In genomic region chr3:34679921-34680320, GRCm38 (mm10) we compare ENCODE assay signal across 16 mouse cellular contexts. TPM values are rescaled to one million over a fixed set of nuclear protein-coding genes. Genes with fewer than 3 reads are reported as not detected.
A peak's percentile ranks its signal among the peaks of the same experiment; 100 is the strongest.
DNase-seq lines count a peak whose midpoint lies in the region; ATAC-seq lines count a peak whose summit lies in the region.
"Had no signal": no experiment of that assay in that cellular context is flagged by ENCODE, and none has a peak within 500 bp of the region (broad histone marks: within the 10 kb centered on the region; RNA-seq: fewer than 3 reads in every experiment).

No protein-coding gene starts in this region.

- no peaks in the 10 kb centered on the region; the same call in 1 of the 2 replicates for H3K36me3 ChIP-seq in midbrain, embryonic 11.5 days (ENCODE audit: control insufficient read depth, insufficient read depth, low read length)
- H3K36me3 ChIP-seq in midbrain, embryonic 15.5 days (replicated peaks) = no peaks in the 10 kb centered on the region
- H3K36me3 ChIP-seq in forebrain, embryonic 11.5 days (ENCODE audit: control insufficient read depth, insufficient read depth, low read length) = no peaks in the 10 kb centered on the region
- H3K36me3 ChIP-seq in hindbrain, embryonic 13.5 days = no peaks in the 10 kb centered on the region
- H3K36me3 ChIP-seq in heart, embryonic 12.5 days = no peaks in the 10 kb centered on the region
- H3K36me3 ChIP-seq: heart, embryonic 15.5 days had no signal

- peaks cover 18% of the 10 kb centered on the region for H3K4me1 ChIP-seq in midbrain, embryonic 11.5 days (ENCODE audit: control insufficient read depth, insufficient read depth, low read length)
- peaks cover 9% of the 10 kb centered on the region; the same call in 1 of the 2 replicates for H3K4me1 ChIP-seq in midbrain, embryonic 15.5 days
- peaks cover 4% of the 10 kb centered on the region; the same call in 1 of the 2 replicates for H3K4me1 ChIP-seq in forebrain, embryonic 11.5 days (replicated peaks; ENCODE audit: control insufficient read depth, insufficient read depth, low read length)
- H3K4me1 ChIP-seq in hindbrain, embryonic 13.5 days (replicated peaks) = peaks cover 8% of the 10 kb centered on the region; the same call in 1 of the 2 replicates
- no peaks in the 10 kb centered on the region for H3K4me1 ChIP-seq in heart, embryonic 12.5 days (replicated peaks)
- H3K4me1 ChIP-seq: heart, embryonic 15.5 days had no signal

- H3K4me2 ChIP-seq in midbrain, embryonic 11.5 days = no peak overlapping the region; the same call in 1 of the 2 replicates
- no peak overlapping the region for H3K4me2 ChIP-seq in midbrain, embryonic 15.5 days
- no peak overlapping the region for H3K4me2 ChIP-seq in forebrain, embryonic 11.5 days (ENCODE audit: low read depth, low read length, severe bottlenecking)
- no peak overlapping the region for H3K4me2 ChIP-seq in hindbrain, embryonic 13.5 days
- no peak overlapping the region for H3K4me2 ChIP-seq in heart, embryonic 12.5 days
- H3K4me2 ChIP-seq: heart, embryonic 15.5 days had no signal

- H3K9me3 ChIP-seq in midbrain, embryonic 11.5 days (ENCODE audit: control insufficient read depth, low read length) = no peaks in the 10 kb centered on the region
- no peaks in the 10 kb centered on the region for H3K9me3 ChIP-seq in midbrain, embryonic 15.5 days
- H3K9me3 ChIP-seq in forebrain, embryonic 11.5 days (ENCODE audit: control insufficient read depth, low read length) = no peaks in the 10 kb centered on the region
- no peaks in the 10 kb centered on the region for H3K9me3 ChIP-seq in hindbrain, embryonic 13.5 days
- H3K9me3 ChIP-seq in heart, embryonic 12.5 days (replicated peaks) = no peaks in the 10 kb centered on the region
- H3K9me3 ChIP-seq: heart, embryonic 15.5 days had no signal

- peak; percentile 79 for ATAC-seq in midbrain, embryonic 11.5 days (ENCODE audit: low FRiP score)
- ATAC-seq in midbrain, embryonic 15.5 days (replicated peaks) = no peak
- peak; percentile 38 for ATAC-seq in forebrain, embryonic 11.5 days (replicated peaks; ENCODE audit: low FRiP score)
- peak; percentile 52; the same call in 1 of the 2 replicates for ATAC-seq in hindbrain, embryonic 13.5 days (ENCODE audit: low FRiP score)
- ATAC-seq in heart, embryonic 12.5 days (ENCODE audit: insufficient number of reproducible peaks, low FRiP score) = no peak
- ATAC-seq: liver, postnatal 0 days; Patski had no signal

- H3K9ac ChIP-seq in midbrain, embryonic 11.5 days (ENCODE audit: low read length) = no peak overlapping the region
- no peak overlapping the region for H3K9ac ChIP-seq in midbrain, embryonic 15.5 days
- no peak overlapping the region for H3K9ac ChIP-seq in forebrain, embryonic 11.5 days (ENCODE audit: low read length)
- H3K9ac ChIP-seq in hindbrain, embryonic 13.5 days = no peak overlapping the region
- H3K9ac ChIP-seq in heart, embryonic 12.5 days = no peak overlapping the region
- H3K9ac ChIP-seq: heart, embryonic 15.5 days; liver, postnatal 0 days had no signal

- H3K4me3 ChIP-seq in midbrain, embryonic 11.5 days (ENCODE audit: low read depth, low read length) = no peak overlapping the region
- no peak overlapping the region for H3K4me3 ChIP-seq in midbrain, embryonic 15.5 days
- H3K4me3 ChIP-seq in forebrain, embryonic 11.5 days (ENCODE audit: low read depth, low read length) = no peak overlapping the region
- H3K4me3 ChIP-seq in hindbrain, embryonic 13.5 days = no peak overlapping the region
- no peak overlapping the region for H3K4me3 ChIP-seq in heart, embryonic 12.5 days
- H3K4me3 ChIP-seq: heart, embryonic 15.5 days had no signal

- peak; percentile 92 for DNase-seq in midbrain, embryonic 11.5 days (ENCODE audit: low spot score, missing footprints)
- no peak for DNase-seq in forebrain, embryonic 11.5 days (ENCODE audit: low spot score)
- peak; percentile 64 for DNase-seq in retina, embryonic 14.5 days (ENCODE audit: low spot score)
- no peak for DNase-seq in thymus, adult 18-20 months
- no peak for DNase-seq in natural killer cell, adult 2 months (ENCODE audit: low spot score in 2 of 2)
- DNase-seq: B cell, adult 2 months; cerebellum, adult 11 months; cerebellum, postnatal 36 days; kidney, adult 2 months; liver, postnatal 0 days; lung, postnatal 36 days had no signal

- no peaks in the 10 kb centered on the region for H3K27me3 ChIP-seq in midbrain, embryonic 11.5 days (ENCODE audit: control insufficient read depth, insufficient read depth, low read length)
- H3K27me3 ChIP-seq in midbrain, embryonic 15.5 days (replicated peaks) = no peaks in the 10 kb centered on the region
- H3K27me3 ChIP-seq in forebrain, embryonic 11.5 days (ENCODE audit: control insufficient read depth, insufficient read depth, low read length) = no peaks in the 10 kb centered on the region
- H3K27me3 ChIP-seq in hindbrain, embryonic 13.5 days = 0 out of 2 replicates have a peak, but pooled peaks cover 2% of the 10 kb centered on the region
- H3K27me3 ChIP-seq in heart, embryonic 12.5 days (replicated peaks) = 0 out of 2 replicates have a peak, but pooled peaks cover 4% of the 10 kb centered on the region

- 5% methylated on average over 3 of the region's 3 CpGs for WGBS in midbrain, embryonic 11.5 days
- WGBS in midbrain, embryonic 15.5 days = 10% methylated on average over 3 of the region's 3 CpGs
- WGBS in forebrain, embryonic 11.5 days = 16% methylated on average over 3 of the region's 3 CpGs
- WGBS in hindbrain, embryonic 13.5 days = 6% methylated on average over 3 of the region's 3 CpGs
- WGBS in heart, embryonic 12.5 days = 35% methylated on average over 3 of the region's 3 CpGs

- peak overlapping the region; percentile 79 for H3K27ac ChIP-seq in midbrain, embryonic 11.5 days (ENCODE audit: low read depth, low read length)
- H3K27ac ChIP-seq in midbrain, embryonic 15.5 days = no peak overlapping the region
- H3K27ac ChIP-seq in forebrain, embryonic 11.5 days (ENCODE audit: low read depth, low read length) = peak overlapping the region; percentile 42
- H3K27ac ChIP-seq in hindbrain, embryonic 13.5 days = no peak overlapping the region
- no peak overlapping the region for H3K27ac ChIP-seq in heart, embryonic 12.5 days (ENCODE audit: poor library complexity, severe bottlenecking)
- H3K27ac ChIP-seq: heart, embryonic 15.5 days had no signal

RNA-seq across cellular contexts. Expression of gene Sox2, which starts 29.7 kb away (rescaled TPM):
- polyA plus RNA-seq in midbrain, embryonic 11.5 days (2014; fragmentation: Nextera tagmentation; extraction: Ambion mirVana) = 48.7 and 49.5 TPM in 2 replicates
- 20.7 and 23.2 TPM in 2 replicates for polyA plus RNA-seq in midbrain, embryonic 15.5 days (2015; fragmentation: Nextera tagmentation; extraction: Ambion mirVana)
- 57.7 and 67.3 TPM in 2 replicates for polyA plus RNA-seq in forebrain, embryonic 11.5 days (2014; fragmentation: Nextera tagmentation; extraction: Ambion mirVana)
- 16.9 and 19.2 TPM in 2 replicates for polyA plus RNA-seq in hindbrain, embryonic 13.5 days (2015; fragmentation: Nextera tagmentation; extraction: Ambion mirVana)
- polyA plus RNA-seq in heart, embryonic 12.5 days (2016; fragmentation: Nextera tagmentation; extraction: Ambion mirVana) = 0.34 and 0.68 TPM in 2 replicates
- polyA plus RNA-seq: liver, postnatal 0 days had no signal

Comparison
In these comparisons a context has a peak if more than half of its experiments do, and no peak if none do; other contexts are left out.
1. ATAC-seq: peak in midbrain, embryonic 11.5 days (single experiment), forebrain, embryonic 11.5 days (single experiment) and hindbrain, embryonic 13.5 days (single experiment); none in midbrain, embryonic 15.5 days (single experiment) and heart, embryonic 12.5 days (single experiment).
2. H3K27ac ChIP-seq: peak in midbrain, embryonic 11.5 days (single experiment) and forebrain, embryonic 11.5 days (single experiment); none in midbrain, embryonic 15.5 days (single experiment), hindbrain, embryonic 13.5 days (single experiment) and heart, embryonic 12.5 days (single experiment).
3. DNase-seq: peak in midbrain, embryonic 11.5 days (single experiment) and retina, embryonic 14.5 days (single experiment); none in forebrain, embryonic 11.5 days (single experiment), thymus, adult 18-20 months (0 of 2) and natural killer cell, adult 2 months (0 of 2).
4. RNA of gene Sox2, which starts 29.7 kb away (polyA plus RNA-seq): 57.7 to 67.3 TPM in forebrain, embryonic 11.5 days, 48.7 to 49.5 TPM in midbrain, embryonic 11.5 days, 20.7 to 23.2 TPM in midbrain, embryonic 15.5 days and 16.9 to 19.2 TPM in hindbrain, embryonic 13.5 days; 0.34 to 0.68 TPM in heart, embryonic 12.5 days; every median in the first group is over 10 times any median in the second.